Mouse (Mus musculus): ENCODE measurements around the gene Klrb1a. TPM values are rescaled to one million over a fixed set of nuclear protein-coding genes. Genes with fewer than 3 reads are reported as not detected.
A peak's percentile ranks its signal among the peaks of the same experiment; 100 is the strongest.
"Not testable (repeated sequence)": the region's sequence is repeated elsewhere in the genome, so short reads cannot be mapped to it uniquely, and the experiment has no call there.

The Klrb1a gene
- not detected for total RNA-seq (2021)
- long read RNA-seq, experiment 1: 0 reads
- long read RNA-seq, experiment 2: 0 reads

DNA sequence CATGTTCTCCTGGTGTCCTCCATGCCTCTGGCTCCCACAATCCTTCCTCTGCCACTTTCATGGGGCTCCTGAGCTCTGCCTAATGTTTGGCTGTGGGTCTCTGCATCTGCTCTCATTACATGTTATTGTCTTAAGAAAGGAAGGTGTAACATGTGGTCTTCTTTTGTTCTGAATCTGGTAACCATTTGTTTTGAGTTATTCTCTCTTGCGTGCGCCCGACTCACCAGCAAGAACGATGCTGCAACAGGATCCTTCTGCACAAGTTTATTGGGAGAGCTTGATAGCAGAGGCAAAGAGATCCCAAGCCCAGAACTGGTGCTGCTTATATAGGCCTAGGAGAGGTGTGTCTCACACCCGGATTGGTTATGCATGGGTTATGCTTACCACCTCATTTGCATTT lies at the start of gene Klrb1a:
Klrb1a (minus strand) TSS at position 101 of the 400 bp plus-strand sequence.
- not testable (repeated sequence) for DNase-seq

DNA sequence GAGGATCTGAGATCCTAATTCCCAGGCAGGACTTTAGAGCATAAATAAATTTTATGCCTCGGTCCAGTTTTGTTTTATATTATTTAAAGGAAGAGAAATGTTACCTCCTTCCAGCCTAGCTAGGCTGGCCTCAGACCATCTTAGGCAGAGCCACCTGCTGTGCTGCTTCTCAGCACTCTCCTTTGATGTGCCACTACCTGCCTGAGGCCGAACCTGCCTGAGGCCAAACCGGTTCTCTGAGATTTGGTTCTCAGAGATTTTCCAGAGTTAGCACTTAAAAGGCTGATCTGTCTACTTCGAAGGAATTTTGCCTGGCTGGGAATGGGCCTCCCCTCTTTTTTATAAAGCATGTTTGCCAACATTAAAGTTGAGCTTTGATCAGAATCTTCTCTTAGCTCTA lies 46.6 kb upstream of the Klrb1a start:
- no peak for DNase-seq

DNA sequence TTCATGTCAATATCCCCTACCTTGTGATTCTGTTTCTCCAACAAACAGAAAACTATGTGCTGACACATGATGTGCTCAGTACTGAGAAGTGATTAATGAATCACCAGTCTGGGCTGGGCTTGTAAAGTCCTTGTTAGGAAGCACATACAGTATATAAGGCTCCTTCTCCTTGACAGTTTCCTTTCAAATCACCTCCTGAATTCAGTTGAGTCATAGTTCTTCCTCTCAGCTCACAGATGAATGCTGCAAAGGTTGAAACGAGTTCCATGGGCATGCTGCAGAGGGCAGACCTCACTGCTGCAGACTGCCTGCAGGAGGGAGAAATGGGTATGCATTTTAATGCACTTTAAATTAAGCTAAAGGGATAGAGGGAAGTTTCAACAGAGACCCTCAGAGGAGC lies 38.9 kb upstream of the Klrb1a start, which contains the start of gene Clec2h:
Clec2h (plus strand) TSS at position 180 of the 400 bp plus-strand sequence.
- DNase-seq: peak in 1 of 2 experiments; percentile 6

DNA sequence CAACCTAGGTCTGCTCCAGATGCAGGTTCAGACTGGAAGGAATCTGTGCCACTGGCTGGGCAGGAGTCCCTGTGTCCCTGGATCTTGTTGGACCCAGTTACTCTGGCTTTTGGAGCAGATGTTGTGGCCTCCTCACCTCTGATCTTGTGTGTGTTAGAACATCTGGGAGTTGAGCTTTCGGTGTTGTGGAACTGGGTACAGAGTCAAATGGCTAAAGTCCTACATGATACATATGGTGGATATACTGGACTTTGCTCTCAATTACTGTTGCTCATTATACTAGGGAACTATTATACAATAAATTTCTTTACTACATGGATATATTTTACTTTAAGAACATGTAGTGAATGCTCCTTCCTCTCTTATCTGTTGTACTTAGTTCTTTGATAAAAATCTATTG lies 37.9 kb upstream of the Klrb1a start:
- no peak for DNase-seq

DNA sequence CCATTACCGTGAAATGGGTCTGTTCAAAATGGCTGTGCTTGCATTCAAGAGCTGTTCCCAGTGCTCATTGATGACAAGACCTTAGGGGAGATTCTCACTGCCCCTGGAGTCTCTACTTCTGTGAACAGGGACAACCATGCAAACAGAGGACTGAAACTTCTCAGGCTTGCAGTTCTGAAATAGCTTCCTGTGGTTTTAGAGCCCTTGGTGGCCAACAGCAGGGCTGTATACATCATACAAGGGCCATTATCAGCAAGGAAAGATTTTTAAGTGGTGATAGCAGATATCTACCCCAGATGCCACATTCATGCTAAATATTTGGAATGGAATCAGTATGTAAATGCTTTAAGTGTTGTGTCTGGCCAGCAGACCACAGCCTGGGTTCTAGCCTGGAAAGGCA lies 29.6 kb upstream of the Klrb1a start:
- no peak for DNase-seq

DNA sequence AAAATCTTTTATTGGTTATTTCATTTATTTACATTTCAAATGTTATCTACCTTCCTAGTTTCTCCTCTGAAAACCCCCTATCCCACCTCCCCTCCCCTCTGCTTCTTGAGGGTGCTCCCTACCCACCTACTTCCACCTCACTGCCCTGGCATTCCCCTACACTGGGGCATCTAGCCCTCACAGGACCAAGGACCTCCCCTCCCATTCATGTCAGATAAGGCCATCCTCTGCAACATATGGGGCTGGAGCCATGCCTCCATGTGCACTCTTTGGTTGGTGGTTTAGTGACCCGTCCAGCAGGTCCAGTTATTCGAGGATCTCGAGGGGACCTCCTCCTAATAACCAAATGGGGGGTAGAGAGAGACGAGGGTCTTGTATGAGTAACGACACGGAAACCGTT lies 27.5 kb upstream of the Klrb1a start:
- DNase-seq: not testable (repeated sequence)

DNA sequence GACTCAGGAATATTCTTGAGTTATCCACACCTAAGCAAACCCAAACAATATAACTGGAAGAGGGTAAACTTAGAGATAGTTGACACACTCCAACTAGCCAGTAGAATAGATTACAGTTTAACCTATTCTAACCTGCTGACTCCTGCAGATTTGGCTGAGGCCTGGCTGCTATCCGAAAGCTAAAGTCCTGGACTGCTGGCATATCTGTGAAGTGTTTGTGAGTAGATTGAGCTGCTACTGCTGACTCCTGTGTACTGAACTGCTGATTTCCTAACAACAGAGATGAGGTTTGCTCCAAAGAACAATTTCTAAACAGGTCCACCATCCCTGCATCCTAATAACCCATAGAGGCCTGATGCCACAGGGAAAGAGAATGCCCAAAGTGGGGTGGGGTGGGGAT lies 26.9 kb upstream of the Klrb1a start:
- no peak for DNase-seq

DNA sequence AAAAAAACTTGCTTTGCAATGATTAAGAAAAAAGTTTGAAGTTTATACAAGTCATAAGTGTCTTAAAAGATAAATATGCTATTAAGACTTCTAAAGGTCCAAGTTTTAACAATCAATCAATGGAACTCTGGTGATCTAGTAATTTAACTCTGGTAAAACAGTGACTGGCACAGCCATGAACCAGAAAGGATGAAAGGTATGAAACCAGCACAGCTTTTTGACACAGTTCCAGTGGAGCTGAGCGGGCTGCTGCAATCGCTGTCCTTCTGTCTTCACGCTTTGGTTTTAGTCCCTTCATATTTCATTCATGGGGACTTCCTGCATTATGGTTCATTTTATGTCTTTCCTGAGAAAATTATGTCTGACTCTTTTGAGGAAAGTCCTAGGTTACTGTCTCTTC lies 26.3 kb upstream of the Klrb1a start:
- DNase-seq: no peak

DNA sequence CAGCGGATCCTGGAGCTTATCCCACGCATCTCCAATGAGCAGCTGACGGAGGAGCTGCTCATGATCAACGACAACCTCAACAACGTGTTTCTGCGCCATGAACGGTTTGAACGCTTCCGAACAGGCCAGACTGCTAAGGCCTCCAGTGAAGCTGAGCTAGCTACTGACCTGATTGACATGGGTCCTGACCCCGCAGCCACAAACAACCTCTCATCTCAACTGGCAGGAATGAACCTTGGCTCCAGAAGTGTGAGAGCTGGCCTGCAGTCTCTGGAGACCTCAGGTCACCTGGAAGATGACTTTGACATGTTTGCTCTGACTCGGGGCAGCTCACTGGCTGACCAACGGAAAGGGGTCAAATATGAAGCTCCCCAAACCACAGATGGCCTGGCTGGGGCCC lies 22.4 kb upstream of the Klrb1a start:
- DNase-seq: not testable (repeated sequence)

DNA sequence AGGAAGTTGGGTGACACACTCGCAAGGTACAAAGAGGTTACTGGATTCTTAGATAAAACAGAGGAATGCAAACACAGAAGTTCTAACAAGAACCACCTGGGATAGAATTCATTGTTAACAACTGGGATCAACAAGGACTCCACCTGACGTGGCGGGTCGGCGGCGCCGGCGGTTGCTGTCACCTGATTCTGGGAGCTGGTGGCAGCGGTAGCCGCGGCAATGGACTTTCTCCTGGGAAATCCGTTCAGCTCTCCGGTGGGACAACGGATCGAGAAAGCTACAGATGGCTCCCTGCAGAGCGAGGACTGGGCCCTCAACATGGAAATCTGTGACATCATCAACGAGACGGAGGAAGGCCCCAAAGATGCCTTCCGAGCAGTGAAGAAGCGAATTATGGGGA lies 21.4 kb upstream of the Klrb1a start:
- not testable (repeated sequence) for DNase-seq

DNA sequence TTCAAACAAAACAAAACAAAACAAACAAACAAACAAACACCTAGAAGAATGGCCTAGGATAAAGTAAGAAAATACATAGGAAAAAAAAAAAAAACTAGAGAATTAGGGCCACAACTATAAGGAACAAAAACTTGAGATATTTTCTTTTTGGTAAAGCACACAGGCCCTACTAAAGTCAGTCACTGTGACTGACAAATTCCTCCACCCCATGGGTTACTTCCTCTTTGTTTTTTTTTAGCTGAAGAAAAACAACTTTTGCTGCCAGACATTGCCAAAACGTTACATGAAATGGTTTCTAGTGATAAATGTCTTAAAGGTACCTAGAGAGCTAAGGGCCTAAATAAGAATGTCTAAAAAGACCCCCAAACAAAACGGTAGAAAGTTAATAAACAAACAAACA lies 20.7 kb upstream of the Klrb1a start:
- DNase-seq: peak in 1 of 2 experiments; percentile 11

DNA sequence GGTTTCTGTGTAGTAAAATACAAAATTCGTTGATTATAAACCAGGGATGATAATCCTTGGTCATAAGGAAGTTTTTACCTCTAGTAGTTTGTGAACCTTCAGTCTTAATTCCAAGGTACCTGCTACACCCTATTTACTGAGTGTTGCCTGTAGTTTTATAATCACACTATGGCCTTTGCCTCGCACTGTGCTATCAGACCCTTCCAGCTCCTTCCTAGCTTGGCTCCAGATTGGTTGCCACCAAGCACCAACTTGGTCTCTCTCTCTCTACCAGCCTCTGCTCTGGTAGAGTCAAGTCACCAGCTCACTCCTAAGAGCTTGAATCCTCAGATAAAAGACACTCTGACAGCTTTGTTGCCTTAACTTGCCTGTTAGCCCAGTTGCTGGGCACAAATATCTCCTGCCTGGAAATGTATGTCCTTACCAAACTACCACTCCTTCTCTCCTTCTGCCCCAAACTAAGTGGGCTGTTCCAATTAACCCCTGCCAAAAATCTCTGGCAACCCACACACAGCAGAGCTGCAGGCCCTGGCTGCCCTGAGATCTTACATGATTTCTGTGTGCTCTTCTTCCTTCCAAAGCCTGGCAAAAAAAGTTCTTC lies 17.9 kb upstream of the Klrb1a start:
- DNase-seq: no peak

DNA sequence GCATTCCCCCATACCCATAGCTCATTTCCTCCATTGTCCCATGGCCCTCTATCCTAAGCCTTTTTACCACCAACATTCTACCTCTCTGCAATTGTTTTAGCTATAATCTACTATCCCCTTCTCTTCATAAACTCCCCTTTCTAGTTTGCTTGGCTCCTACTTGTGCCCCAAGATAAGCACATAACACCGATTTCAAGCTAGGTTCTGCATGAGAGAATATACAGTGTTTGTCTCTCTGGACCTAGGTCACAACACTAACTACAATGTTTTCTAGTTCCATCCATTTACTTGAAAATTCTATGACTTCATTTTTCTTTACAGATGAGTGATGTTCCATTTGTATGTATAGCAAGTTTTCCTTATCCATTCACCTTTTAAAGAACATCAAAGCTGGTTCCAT lies 17.3 kb upstream of the Klrb1a start:
- DNase-seq: no peak

DNA sequence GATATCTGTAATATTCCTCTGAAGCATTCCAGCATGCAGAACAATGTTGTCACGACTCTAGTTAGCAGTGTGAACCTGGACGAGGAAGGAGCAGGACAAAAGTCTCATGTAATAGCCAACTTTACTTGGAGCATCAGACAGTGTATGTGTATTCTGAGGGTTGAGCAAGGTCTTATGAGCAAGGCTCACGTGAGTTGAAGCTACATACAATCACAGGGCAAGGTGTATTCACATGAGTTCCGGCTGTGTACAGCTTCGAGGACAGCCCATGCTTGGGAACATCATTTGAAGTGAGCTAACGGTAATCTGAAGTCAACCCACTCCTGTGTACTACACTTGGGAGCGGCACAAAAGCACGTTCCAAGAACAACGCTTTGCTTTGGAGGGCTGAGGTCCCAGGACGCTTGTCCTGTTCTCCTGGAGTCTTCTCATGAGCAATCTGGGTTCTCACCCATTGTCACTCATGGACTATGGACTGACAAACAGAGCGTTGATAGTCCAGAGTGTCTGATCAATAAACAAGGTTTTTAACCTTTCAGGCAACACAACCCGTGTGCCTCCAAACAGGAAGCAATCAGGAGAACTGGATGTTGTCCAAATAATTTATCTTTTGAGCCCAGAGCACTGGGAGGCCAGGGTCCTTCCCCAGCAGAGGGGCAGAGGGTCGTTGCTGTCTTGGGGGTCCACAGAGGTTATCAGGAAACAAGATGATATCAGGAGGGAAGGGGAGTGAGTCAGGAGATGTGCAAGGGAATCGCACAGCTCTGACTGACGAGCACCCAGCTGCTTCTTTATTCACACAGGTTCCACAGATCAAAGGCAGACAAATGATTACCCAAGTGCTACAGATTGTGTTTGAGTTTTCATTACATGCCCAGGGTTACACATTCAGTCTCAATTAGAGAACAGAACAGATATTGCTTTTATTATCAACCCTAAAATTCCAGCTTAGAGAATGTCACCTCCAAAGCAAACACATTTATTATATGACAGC lies 7.9 kb upstream of the Klrb1a start:
- peak in 1 of 2 experiments; percentile 9 for DNase-seq

DNA sequence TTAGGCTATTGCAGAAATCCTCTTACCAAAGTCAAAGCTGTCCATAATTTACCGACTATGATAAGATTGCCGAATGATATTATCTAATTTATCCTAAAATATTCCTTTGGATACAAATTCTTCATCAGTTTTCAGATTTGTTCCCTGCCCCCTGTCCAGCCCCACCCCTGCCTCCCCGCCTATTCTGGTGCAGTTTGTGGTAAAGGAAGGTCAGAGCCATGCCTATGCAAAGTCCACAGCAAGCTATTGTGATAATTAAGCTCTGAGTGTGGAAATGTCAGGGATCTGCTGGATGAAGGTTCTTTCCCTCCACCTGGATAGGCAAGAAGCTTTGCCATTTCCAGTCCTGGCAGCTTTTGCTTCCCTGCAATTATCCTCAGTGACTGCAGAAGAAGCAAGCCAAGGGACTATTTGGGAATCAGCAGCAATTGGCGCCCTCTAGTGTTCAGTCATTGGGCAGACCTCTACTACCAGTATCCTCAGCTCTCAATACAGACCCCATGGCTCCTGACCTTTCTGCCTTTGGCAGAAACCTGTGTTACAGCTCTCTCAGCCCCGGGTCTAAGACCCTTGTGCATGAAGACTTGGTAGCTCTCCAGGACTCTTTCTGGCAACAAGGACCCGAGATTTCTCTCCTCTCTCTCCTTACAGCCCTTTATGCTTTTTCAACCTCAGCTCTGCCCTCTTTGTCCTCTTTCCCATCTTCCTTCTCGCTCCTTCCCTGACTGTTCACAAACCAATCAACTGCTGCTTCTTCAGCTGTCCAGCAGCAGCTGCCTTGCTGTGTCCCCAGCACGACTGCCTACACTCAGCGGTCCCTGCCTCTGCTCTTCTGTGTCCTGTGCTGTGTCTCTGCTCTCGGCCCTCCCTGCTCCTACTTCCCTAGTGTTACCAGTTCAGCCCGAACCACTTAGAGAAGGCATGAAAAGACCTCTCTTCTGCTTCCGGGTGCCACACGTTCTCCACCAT lies 6.7 kb upstream of the Klrb1a start:
- DNase-seq: peak; percentile 46 to 62

DNA sequence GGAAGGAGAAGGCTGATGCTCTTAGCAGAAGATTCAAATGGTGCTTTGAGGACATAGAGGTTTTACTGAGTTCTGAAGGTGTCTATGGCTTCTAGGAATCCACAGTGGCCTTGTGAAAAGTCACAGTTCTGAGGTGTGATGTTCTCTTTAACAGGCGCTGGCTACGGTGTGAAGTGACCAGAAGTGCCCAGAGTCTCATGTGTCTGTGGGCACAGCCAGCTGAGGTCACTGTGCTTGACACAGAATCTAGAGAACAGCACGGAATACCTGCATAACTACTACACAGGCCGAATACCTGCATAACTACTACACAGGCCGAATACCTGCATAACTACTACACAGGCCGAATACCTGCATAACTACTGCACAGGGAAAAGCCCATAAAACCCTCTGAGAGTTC lies 1.9 kb upstream of the Klrb1a start:
- not testable (repeated sequence) for DNase-seq

DNA sequence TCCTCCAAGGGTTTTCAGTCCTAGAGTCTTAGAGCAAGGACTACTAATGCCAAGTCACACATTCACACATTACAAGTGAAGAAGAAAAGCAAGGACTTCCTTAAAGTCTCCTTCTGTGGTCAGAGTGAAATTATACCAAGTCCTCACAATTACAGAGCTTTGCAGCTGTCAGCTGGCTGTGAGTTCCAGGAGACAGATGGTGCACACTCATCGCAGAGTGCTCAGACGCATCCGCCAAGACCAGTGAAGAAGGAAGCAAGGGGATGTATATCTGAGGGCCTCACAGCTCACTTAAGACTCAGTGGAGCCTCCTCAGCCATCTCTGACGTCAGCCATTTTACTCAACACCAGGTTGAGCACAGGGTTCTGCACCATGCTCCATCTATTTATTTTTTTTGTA lies 1.1 kb upstream of the Klrb1a start:
- DNase-seq: no peak

DNA sequence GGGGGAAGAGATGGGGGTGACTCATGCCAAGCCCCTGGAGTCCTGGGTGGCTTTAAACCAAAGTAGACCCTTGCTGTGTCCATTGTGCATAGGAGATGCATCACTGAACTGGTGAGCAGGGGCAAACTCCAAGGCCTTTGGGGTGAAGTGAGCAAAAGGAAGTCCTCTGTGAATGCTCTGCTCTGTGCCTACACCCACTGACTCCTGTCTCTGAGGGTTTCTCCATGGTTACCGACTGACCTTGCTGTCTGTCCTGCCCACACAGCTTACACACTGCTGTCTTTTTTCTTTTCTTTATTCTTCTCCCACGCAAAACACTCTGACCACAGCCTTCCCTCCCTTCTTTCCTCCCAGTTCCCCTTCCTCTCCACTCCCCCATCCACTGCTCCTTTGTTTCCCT lies 600 bp downstream of the Klrb1a start:
- DNase-seq: no peak

DNA sequence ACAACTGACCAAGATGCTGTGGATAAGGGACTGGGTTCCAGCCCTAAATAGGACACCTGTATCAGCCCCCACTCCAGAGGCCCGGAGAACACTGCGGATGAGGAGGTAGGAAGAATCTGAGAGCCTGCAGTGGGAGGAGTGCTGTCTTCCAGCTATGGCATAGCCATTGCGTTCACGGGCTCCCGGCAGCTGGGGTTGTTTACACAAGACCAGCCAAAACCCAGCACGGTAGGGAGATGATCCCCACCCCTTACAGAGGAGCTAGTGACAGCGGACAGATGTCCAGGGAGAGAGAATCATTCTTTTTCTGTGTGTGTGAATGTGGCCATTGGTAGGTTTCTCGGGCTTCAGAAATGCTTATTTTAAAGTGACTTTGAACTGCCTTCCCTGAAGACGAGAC lies 17.0 kb downstream of the Klrb1a start:
- no peak for DNase-seq

DNA sequence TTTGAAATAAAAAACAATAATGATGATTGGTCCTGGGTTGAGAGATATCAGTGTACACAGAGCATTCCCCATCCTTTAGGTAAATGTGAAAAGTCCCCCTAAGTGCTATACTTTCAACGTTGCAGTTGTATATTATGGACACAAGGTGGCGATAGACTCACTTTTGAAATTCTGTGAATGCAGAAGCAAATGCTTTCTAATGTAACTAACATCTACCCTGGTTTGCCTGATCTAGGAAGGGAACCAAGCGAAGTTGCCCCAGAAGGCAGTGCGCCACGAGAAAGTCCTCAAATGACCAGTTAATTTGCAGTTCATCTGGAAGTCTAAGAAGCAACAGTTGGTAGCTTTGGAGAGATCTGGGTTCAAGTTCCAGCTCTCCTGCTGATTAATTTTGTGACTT lies 18.8 kb downstream of the Klrb1a start:
- peak; percentile 18 to 37 for DNase-seq

DNA sequence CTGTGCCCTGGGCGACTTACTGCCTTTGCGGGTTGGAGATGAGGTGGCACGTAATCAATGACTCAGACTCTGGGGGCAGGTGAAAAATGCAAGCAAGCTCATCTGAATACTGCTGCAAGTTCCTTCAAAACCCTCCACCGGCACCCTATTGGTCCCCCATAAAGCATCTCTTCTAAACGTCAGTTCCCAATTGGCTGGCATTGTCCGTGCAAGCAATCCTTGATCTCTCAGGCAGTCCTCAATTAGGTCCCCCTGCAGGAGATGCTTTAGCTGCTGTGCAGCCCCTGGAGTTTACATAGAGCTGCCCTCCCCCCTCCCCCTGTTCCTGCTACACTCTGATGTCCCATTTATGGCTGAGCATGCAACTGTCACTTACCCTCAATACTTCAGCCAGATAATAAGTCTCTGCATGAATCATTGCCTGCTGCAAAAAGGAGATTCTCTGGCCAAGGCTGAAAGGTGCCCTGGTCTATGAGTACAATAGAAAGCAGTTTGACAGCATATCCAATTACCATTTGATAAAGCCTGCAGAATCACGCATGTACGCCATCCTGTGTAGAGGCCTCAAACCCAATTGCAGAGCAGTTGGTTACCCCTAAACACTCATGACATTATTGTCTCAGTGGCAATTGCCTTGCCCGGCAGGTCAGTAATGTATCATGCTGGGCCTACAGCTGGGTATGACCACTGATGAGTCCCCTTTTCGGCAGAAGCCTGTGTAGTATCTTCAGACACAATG lies 20.7 kb downstream of the Klrb1a start:
- no peak for DNase-seq

All from heart, adult 18-20 months (tissue).